Mouse (Mus musculus): Measurements from ENCODE around the gene Slc38a10.

The Slc38a10 gene

DNA sequence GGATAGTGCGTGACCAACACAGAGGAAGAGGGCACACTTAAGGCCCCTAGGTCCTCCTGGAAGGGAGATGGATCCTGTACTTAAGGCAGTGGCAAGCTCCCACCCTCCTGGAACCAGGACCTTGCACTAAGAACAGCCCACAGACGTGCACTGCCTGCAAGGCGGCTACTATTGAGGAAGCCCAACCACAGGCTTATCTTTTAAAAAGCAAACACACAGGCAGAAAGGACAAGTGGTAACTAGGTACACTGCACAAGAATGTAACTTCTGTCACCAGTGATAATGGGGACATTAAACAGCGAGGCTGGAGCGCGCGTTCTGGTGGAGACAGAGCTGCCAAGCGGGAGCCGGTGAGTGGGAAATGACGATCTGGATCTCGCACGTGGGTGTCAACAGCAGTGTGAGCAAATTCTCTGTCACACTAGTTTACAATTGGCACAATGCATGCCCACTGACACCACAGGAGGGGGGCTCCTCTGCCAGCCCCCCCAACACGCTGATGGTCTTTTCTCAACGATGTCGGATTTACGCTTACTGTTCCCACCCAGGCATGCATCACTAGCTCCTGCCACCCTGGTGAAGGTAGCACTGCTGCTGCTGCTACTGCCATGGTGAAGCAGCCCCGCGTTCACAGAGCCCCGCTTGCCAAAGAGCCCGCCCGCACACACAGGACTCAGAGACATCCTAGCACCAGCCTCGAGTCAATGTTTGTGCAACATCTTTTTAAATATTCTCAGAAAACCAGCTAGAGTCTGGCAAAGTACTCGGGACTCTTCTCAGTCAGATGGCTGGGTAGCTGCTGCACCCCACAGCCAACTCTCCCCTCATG, 14.1 kb downstream of the Slc38a10 start:
- no peak for DNase-seq

GRCm38 (mm10) chr11:120136195-120136594, 15.0 kb downstream of the Slc38a10 start:
- no peak for DNase-seq

DNA sequence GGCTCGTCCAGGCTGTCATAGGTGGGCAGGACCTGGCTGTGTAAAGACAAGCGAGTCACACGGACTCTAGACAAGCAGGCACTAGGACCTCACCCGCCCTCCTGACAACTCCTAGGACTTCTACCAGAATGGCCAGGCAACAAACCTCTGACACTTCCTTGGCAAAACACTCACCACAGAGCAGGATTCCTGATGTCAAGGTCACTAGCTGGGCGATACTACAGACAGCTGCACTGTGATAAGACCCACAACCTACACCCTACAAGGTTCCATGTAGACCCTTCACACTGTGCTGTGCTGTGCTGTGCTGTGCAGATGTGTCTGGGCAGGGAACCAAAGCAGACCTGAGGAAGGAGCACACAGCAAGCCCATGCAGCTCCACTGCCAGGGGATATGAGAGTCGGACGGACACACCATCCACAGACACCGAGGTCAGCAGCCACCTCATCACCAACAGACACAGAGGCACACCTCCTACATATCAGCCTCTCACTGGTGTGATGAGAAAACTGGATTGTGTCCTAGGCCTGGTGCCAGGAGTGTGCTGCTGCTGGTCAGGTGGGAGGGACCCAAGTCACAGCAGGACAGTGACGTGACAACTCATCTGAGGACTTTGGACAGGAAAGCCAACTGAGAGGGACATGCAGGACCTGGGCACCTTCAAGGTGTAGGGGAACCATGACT, 16.2 kb downstream of the Slc38a10 start:
- no peak for DNase-seq

GRCm38 (mm10) chr11:120134148-120134547, 17.0 kb downstream of the Slc38a10 start:
- DNase-seq: no peak

- DNase-seq: no peak
Observed at GRCm38 (mm10) chr11:120129281-120129680, 21.9 kb downstream of the Slc38a10 start.

GRCm38 (mm10) chr11:120126845-120127244, 24.3 kb downstream of the Slc38a10 start:
- DNase-seq: no peak

GRCm38 (mm10) chr11:120122126-120122525, 29.0 kb downstream of the Slc38a10 start:
- DNase-seq: no peak

DNA sequence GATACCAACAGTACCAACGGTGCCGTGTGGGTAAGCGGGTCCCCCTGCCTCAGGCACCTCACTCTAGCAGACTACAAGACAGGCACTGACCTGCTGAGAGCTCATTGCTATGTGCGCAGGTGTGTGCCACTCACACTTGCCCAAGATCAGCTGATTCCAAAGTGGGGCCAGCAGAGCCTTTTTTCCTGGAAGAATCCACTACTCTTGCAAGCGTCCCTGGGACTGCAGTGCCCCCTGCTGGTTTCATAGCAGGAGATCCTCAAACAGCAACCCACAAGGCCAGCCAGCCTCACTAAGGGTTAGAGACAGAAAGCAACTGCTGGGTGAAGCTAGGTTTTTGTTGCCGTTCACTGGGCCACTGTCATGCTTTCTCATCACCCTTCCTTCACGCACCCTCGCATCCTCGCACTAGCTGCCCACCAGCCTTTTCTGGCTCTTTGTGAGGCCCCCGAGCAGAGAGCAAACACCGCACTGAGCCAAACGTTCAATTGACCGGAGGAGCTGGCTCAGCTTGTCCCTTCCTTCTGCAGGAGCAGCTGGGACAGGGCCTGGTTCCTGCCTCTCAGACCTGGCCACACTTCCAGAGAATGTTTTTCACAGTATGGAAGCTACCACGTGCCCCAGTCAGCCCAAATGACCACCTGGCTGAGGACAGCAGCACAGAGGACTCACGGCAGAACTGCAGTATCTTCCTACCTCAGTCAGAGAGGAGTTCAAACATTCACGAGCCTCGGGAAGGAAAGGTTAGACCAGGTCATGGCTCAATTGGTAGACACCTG, 30.3 kb downstream of the Slc38a10 start:
- DNase-seq: peak; percentile 37

DNA sequence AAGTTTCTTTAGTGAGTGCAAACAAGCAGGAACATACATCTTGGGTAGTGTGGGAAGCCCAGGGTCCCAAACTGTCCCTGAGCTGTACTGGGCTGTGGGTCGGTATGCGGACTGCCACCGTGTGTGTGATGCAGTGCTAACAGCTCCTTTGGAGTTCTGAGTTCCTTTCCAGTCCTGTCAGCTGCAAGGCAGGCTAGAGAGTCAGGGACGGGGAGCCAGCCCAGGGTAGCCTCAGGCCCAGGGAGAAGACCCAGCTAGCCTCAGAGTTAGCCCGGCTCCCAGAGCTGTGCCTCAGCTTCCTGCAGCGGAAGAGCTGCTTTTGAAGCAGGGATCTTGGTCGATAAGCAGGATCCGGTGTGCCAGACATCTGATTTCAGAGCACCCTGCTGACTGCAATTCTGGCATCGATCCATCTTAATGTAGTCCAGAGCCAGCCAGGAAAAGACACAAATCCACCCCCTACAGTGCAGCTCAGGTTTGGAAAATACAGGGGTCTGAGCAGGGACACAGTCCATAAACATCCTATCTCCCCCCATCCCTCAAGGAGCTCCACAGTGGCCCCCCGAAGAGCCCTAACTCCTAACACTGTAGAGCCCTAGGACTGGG, 31.1 kb downstream of the Slc38a10 start:
- DNase-seq: no peak

DNA sequence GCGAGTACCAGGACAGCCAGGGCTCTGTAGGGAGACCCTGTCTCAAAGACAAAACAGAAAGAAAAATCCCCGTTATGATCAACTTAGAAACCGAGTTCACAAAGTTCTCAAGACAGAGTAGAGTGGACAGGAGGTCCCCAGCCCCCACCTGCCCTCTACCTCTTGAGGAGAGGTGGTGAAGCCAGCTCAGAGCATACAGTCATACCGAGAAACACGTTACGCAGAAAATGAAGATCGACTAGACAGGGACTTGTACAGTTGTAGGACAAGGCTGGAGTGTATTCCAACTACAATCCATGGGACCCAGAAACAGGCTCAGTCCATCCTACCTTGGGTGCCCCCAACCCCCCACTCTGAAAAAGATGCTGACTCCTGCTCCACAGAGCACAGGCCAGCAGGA, 32.0 kb downstream of the Slc38a10 start:
- DNase-seq: no peak

GRCm38 (mm10) chr11:120117626-120118025, 33.5 kb downstream of the Slc38a10 start:
- no peak for DNase-seq

GRCm38 (mm10) chr11:120114488-120115215, 36.5 kb downstream of the Slc38a10 start:
- no peak for DNase-seq

DNA sequence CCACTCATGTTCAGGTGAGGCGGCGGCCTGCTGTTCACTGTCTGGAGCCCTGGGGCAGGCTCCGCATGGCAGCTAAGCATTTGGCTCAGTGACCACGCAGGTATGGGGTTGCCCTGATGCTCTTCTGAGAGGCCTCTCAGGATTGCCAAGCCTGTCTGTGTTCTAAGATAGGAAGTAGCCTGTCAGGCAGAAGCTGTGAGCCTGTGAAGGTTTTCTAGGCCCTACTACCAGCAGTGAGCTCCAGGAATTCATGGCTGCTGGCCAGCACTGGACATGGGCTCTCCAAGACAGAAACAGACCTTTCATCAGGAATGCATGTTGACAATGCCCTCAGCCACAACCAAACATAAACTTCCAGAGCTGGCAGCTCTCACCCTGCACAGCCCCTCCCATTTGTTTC, 39.0 kb downstream of the Slc38a10 start:
- DNase-seq: no peak

DNA sequence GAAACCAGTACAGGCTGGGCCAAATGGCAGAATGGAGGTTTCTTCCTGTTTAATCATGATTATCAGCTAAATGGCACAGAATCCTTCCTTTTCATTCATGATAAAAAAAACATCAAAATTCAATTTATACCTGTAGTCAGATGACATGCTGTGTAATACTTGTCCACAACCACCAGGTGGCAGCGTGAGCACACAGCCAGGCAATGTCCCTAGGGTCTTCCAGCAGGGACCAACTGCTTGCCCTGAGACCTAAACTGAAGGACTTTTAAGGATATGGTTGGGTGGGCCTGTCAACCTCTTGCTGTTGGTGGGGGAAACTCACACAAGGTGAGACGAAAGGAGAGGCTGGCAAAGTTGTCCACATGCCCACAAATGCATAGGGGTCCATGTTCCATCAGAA, 40.1 kb downstream of the Slc38a10 start:
- peak; percentile 65 for DNase-seq

GRCm38 (mm10) chr11:120110554-120110953, 40.6 kb downstream of the Slc38a10 start:
- DNase-seq: no peak

DNA sequence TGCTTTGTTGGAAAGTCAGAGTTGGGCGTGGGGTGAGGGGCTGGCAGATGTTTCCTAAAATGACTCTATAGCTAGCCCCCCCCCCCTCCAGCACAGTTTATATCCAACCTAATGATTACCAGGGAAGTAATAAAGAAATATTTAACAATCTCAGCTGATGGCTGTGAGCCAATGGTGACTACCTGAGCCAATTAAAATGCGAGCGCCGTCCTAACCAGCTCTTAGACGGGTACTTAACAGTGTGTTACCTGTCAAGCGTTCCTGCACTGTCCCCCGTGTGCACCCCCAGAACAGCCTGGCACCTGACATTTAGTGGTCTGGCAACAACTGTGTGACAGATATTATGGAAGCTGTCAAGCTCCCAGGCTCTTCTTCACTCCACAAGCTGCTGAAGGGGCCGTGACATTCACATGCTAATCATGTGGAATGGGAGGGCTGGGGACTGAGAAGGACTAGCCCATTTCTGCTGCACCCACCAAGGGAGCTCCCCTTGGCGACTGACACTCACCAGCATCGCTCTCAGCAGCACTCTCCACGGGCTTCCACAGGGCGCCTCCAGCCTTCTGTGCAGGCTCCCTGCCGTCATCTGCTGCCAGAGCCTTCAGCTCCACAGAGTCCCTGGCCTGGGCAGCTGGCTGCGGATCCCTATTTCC, 41.5 kb downstream of the Slc38a10 start:
- no peak for DNase-seq

DNA sequence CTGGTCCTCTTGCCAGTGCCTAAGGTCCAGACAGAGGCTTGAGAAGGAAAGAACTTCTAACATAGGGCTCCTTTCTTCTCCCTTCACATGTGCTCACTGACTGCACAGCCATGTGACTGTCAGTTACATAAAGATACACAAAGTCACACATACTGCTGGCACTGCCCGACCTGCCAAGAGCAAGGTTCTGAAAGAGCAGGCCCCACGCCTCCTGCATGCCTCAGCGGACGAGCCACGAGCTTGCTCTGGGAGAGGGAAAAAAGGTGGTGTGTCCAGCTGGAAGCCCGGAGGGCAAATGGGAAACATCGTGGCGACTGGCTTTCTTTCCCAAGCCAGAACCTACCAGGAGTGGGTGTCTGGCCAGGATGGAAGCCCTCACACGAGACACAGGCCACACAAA, 43.4 kb downstream of the Slc38a10 start:
- DNase-seq: no peak

- DNase-seq: no peak
Observed at GRCm38 (mm10) chr11:120107026-120107425, 44.1 kb downstream of the Slc38a10 start.

- DNase-seq: no peak
Observed at GRCm38 (mm10) chr11:120103431-120103997, 47.6 kb downstream of the Slc38a10 start.

GRCm38 (mm10) chr11:120101036-120101435, 50.1 kb downstream of the Slc38a10 start:
- DNase-seq: peak; percentile 72
